Mouse (Mus musculus) fat pad, adult 2 months (tissue): ENCODE measurements around the gene Ralgps2.

ENCODE experiments used
- DNase-seq: peaks from one replicate; pipeline ENCODE4 v3.0.0-alpha.2; 2011; ENCODE audit warnings: low read depth, low spot score; ENCODE audit errors: extremely low read depth

Gene Ralgps2

DNA sequence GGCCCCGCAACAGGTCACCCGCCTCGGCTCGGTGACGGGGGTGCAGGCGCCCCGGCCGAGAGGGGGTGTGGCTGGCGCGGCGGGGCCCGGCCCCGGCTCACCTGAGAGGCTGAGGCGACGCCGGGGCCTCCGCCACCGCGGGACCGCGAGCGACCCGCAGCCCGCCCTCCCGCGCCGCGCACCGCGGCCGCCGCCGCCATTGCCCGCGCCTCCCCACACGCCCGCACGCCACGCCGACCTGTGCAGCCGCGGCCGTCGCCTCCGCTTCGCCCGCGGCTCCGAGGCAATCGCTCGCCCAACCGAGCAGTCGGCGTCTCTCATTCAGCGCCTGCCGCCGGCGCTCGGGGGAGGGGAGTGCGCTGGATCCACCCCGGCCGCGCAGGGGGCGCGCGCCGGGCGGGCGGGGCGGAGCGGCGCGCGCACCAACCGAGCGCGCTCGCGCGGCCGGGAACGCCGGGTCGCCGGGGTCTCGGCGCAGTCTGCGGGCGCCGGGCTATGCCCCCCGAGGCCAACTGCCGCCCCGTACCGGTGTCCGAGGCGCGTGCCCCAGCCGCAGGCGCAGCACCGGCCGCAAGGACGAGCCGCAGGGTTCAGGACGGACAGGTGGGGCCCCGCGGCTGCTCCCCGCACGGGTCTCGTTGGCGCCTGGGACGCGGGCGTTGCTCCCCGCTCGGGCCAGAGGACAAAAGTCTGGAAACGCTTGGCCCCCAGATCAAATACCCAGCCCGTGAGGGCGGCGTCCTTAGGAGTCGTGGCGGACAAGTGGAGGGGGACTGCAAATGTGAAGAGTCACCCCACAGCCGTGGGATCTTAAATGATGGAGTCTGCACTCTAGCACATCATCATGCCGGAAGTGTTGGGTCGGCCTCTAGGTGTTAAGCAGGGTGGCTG, at the start of gene Ralgps2:
Ralgps2 (minus strand) TSS at position 376 of the 891 bp plus-strand sequence.
- DNase-seq, result no peak

DNA sequence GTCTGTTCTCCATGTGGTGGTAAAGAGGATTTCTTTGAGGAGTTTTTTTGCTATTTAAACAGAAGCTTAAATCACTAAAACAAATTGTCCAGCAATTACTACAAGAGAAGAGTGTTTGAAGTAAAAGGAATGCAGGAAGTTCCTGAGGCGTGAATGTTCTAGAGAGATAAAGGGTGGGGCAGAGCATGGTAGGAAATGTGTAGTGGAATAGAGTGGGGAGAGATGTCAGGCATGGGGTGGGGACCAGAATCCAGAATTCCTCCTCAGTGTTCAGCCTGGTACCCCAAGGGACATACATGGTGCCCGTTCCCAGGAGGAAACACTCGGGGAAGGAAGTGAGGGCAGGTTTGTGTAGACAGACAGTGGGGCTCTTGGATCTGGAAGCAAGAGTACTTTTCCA, 48.1 kb upstream of the Ralgps2 start:
- DNase-seq, result no peak

DNA sequence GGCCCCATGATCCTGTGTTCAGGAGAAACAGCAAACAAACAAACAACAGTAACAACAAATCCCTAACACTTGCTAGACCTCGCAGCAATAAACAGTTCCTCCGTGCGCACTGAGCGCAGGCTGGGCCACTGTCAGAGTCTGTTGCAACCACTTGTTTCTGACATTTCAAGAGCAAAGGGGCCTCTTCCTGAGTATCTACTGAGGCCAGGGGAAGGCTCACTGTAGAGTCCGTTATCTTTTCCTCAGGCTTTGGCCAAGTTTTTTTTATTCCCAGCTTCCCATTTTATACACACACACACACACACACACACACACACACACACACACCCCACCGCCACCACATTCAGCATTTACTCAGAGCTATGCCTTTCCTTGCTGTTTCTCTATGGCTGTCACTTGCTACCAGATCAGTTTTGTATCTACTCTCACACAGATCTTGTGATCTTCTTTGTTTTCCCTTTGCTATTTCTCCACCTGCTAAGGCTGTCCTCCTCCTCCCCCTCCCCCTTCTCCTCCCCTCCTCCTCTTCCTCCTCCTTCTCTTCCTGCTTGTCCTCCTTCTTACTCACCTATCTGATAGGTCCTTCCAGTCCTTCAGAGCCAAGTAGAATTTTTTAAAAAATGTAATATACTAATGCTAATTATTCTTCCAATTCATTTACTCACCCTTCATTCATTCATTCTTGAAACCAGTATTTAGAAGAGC, 47.4 kb upstream of the Ralgps2 start:
- DNase-seq, result no peak

DNA sequence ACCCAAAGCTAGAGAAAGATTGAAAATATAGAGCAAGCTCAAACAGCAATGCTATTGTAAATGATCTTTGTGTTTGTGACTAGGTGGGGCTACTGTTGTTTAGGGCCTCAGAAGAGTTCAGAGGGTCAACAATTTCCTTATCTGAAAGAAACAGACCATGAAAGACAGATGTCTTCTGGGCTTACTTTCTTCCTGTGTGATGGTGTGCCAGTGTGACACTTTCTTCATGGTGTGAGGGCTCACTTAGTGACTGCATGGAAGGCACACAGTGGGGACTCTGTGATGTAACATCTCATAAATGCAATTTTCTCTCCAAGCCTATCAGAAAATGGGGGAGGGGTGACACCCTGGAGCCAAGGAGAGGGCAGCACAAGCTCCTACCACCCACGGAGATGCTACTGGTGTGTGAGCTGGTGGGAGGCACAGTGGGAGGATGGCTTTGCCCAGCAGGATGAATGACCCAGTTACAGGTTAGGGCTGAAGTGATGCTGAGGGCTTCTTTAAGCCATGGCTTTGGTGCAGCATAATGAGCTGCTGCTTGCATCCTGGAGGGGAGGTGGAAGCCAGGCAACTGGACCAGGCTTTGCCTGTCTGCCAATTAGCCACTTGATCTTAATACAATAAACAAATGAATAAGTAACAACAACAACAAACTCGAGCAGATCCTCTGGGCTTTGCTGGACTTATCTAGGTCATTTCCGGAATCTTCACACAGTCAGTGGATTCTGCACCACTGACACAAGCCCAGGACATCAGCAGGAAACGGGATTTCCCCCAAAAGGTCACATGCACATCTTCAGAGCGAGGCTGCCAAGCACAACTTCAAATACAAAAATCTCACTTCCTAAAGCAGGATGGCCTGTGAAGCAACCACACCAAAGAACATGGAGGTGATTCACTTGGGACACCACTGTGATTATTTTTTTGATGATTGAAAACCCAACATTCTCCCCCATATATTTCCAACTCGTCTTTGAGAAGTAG, 46.5 kb upstream of the Ralgps2 start:
- no peak for DNase-seq

DNA sequence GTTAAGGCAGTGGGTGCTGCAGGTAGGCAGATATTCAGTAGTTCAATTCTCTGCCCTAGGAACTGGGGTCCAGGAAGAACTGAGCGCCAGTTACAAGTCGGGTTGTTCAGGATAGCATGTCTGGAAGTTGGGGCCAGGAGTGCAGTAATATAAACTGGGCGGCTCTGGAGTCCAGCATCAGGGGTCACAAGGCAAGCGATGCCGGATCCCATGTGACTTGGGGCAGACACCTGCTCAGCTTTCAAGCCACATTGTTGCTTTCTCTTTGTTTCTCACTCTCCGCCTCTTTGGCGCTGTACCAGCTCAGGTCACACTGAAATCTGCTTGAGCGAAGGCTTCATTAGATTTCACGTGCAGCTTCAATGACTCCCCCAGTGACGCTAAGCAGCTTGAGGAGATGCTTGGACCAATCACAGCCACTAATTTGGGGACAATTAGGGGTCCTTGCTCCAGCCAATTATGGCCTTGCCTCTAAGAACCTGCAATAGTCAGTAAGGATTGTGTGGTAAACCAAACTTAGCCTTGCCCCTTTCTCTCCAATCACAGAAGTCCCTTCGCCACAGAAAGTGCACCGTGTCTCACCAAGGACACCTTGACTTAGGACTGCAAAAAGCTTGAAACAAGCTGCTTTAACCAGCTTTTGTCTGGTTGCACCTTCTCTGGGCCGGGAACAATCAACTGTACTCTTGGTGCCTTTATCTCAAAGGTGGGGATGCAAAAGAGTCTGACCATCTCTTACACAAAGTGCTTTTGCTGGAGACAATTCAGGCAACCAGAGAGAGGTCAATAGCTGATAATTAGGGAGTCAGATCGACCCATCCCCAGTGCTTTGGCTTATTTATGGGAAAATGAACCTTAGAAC, 43.8 kb upstream of the Ralgps2 start:
- DNase-seq, result no peak

DNA sequence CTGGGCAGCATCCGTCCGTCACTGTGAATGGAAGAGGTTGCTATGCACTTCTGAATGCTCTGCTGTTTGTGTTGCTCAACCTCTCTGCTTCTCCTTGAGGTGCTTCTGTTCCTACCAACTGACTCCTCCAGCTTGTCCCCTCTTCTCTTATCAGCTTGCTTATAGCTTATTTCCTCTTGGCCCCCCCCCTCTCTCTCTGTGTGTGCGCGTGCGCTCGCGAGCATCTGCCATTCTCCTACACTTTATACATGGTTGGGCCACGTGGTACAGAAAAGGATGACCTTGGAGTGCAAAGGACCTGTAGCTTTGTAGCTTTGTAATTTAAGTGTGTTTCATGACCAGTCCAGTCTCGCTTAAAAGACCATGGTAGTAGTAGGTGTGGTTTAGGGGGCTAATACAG, 42.5 kb upstream of the Ralgps2 start:
- DNase-seq, result no peak

DNA sequence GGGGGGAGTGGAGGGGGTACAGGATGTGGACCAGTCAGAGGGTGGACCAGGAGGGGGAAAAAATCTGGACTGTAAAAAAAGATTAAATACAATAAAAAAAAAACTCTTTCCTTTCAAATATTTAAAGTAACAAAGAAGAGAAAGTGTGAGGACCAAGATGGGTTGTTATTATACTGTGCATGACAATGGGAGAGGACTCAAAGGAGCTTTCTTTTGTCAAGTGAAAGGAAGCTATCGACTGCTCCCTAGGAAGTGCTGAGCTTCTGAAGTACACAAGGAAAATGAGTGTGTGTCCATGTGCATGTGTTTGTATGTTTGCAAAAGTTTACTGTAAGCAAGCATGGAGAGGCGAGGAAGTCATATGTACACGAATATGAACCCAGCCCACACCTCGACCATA, 40.3 kb upstream of the Ralgps2 start:
- DNase-seq, result no peak

DNA sequence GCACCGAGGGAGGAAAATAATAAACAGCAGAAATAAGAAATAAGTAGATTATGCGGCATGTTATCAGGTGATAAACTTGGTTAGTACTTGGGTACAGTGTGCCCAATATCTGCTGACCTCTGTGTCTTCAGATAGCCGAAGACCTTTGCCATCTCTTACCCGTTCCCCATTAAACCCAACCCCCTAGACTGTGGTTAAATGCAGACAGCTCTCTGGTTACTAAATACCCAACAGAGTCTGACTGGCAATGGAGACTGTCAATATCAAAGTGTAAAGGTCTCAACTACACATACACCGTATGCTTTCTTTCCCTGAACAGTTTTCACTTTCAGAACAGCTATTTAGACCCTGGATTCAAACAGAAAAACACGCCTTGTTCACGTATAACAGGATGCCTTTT, 39.2 kb upstream of the Ralgps2 start:
- no peak for DNase-seq

DNA sequence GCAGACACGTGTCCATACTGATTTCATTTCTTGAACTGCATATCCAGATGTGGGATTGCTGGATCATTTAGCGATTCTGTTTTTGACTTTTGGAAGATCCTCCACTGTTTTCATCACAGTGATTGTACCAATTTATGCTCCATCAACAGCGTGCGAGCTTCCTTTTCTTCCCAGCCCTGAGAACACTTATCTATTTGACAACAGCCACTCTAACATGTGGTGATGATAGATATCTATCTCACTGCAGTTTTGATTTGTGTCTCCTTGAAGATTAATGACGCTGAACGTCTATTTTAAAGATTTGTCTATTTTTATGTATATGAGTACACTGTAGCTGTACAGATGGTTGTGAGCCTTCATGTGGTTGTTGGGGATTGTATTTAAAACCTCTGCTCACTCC, 34.4 kb upstream of the Ralgps2 start:
- DNase-seq, result no peak

DNA sequence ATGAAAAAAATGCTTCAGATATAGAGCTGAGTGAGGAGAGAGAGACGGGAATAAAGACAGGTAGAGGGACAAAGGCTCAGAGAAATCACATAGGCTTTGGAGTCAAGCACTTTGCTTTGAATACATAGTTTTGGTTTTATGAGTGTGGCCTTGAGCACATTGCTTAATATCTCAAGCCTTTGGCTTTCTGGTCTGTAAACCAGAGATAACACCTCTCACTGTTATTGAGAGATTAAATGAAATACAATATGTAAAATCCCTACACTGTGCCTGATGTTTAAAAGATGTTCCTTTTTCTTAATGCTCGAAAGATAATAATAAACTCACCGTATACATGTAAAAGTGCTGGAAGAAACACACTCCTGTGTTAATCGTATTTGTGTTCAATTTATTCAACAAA, 33.0 kb upstream of the Ralgps2 start:
- DNase-seq, result no peak

DNA sequence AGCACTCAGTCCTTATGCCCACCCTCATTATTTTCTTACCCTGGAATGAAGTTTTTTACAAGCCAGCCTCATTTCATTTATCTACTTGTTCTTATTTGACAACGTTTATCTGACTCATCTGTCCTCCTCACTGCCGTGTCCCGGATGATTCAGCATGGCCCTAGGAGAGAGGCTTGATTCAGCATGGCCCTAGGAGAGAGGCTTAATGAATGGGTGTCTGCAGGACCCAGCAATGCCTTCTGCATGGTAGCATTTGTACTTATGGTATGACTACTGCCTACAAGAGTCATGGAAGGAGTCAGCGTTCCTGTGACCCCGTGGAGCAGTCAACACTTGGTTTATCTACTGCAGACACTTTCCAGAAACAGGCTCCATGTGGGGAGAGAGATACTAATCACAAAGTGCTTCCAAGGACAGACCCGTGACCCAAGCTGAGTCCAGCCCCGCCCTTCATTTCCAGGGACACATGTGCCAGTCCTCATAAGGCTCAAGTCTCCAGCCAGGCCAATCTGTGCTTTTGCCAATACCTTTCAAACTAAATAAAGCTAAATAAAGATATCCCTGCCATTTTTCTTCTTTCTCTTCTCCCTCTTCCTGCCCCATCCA, 31.9 kb upstream of the Ralgps2 start:
- DNase-seq, result no peak

DNA sequence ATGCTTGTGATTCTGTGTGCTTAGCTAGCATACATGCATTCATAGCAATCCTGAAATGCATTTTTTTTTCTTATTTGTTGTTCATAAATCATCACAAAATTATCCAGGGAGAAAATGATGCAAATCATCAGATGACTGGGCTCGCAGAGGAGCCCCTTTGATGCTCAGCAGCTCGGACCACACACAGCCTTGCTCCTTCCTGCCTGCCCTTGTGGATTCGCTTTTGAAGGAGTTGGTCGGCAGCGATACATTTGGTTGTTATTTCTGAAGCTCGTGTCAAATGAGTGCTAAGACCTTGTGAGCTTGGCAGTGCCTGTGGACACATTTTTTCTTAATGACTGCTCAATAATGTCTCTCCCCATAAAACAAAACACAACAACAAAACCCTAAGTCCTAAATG, 31.2 kb upstream of the Ralgps2 start:
- no peak for DNase-seq

DNA sequence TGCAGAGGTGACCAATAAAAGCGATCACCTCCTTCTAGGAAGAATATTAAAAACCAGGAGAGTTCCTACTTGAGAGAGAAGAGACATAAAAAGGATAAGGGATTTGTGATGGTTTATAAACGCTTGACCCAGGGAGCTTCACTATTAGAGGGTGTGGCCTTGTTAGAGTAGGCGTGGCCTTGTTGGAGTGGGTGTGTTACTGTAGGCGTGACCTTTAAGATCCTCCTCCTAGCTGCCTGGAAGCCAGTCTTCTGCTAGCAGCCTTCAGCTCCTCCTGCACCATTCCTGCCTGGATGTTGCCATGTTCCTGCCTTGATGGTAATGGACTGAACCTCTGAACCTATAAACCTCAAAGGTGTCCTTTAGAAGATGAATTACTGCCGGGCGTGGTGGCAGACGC, 28.7 kb upstream of the Ralgps2 start:
- no peak for DNase-seq

DNA sequence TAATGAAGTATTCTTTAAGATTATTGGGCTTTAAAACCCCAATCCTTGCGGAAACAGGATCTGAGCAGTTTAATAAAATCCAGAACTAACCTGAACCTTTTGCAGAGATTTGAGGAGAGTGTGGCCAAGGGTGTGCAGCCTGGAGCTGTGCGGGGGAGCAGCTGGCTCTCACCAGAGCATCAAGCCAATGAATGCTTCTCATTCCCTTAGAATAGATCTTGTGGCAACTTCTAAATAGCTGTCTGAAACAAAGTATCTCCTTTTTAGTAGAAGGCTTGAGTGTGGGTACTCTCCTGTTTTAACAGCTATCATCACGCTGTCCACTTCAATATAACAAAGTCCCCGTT, 25.1 kb upstream of the Ralgps2 start:
- no peak for DNase-seq

DNA sequence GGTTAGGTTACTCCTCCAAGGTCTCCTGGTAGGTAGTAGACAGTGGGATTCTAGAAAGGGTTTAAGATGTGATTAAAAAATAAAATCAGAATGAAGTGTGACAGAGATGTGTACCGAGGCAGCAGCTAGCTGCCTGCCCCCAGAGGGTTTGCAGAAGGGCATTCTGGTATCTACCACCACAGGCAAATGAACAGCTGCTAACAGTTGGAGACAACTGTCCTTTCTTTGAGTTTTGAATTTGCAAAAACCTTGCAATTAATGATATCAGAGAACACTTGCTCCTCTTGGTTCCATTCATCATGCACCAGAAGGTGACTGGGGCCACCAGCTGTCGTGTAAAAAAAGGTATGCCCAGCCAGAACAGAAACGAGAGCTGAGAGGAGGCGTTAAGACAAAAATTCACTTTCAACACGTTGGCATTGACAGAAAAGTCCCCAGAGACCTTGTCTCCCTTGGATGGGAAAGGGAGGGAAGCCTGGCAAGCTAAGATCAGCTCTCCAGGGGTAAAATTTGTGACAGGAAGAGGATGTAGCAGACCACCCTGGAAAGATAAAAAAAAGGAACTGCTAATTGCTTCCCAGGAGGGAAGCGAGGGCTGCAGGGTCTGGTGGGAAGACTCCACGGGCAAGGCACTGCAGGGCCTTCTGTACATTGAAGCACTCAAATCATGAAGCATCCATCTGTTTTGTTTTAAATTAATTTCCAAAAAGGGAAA, 24.6 kb upstream of the Ralgps2 start:
- no peak for DNase-seq

DNA sequence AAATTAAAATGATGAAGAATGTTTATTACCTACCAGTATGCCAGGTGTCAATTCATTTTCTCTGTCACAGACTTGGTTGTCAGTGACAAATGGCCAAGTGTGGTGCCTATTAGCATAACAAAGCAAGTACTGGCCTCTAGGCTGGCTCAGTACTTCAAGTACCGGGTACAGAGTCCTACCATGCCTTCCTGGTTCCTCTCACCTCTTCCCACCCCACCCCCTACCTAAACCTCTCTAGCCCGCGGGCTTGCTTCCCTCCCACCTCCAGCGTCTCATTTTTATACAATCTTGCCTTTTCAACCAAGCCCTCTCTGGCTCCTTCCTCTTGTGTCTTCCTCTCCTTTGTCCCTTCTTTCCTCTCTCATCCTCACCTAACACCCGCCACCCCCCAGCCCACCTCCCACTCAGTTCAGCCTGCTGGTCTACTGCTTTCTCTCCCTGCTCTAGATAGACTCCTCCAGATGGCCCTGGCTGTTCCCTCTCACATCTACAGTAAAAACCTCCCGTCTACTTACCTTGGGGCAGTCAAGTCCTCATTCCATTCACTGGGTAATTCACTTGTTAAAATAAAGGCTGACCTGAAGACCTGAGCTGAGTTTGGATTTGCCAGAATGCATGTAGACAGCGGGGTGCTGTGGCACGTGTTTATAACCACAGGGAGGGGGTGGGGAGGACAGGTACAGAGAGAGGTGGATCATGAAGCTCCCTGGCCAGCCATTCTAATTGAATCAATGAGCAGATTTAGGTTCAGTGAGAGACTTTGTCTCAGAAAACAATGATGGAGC, 22.2 kb upstream of the Ralgps2 start:
- DNase-seq, result no peak

DNA sequence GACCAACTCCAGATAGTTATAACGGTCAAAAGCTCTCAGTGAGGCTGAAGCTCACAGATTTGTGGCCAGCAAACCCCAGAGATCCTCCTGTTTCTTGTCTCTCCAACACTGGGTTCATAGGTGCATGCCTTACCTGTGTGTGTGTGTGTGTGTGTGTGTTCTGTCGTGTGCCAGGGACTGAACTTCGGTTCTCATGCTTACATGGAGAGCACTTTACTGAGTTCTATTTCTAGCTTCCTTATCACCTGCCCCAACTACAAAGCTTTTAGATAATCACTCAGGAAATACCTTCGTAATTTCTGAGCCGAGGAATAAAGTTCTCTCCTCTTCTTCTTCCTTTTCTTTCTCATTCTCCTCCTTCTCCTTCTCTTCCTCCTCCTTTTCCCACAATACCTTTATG, 19.6 kb upstream of the Ralgps2 start:
- no peak for DNase-seq

DNA sequence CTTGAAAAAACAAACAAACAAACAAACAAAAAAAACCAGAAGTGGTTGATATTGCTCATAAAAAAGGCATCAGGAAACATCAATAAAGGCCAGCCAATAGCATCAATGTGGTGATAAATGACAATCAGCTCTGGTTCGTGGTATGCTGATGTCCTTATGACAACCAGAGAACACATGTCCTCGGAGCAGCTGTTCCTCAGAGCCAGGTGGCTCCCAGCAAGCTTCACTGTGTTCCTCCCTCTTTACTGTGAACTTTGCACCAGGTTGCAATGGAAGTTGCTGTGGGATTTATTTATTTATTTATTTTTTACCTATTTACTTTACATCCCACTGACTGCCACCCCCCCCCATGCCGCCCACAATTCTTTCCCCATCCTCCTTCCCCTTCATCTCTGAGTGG, 17.9 kb upstream of the Ralgps2 start:
- no peak for DNase-seq
